Mouse (Mus musculus): Measurements from ENCODE around the gene Atp2c1. TPM values are rescaled to one million over a fixed set of nuclear protein-coding genes. Genes with fewer than 3 reads are reported as not detected.

Atp2c1 gene
- 28.8 and 37.7 TPM in 2 replicates for polyA plus RNA-seq (2015; fragmentation: Nextera tagmentation; extraction: Ambion mirVana)

- DNase-seq (ENCODE audit: low spot score) = no peak
These were observed at the start of gene Atp2c1 for GRCm38 (mm10) chr9:105527219-105527618. Gene Atp2c1 (minus strand): TSS chr9:105527319.

DNA sequence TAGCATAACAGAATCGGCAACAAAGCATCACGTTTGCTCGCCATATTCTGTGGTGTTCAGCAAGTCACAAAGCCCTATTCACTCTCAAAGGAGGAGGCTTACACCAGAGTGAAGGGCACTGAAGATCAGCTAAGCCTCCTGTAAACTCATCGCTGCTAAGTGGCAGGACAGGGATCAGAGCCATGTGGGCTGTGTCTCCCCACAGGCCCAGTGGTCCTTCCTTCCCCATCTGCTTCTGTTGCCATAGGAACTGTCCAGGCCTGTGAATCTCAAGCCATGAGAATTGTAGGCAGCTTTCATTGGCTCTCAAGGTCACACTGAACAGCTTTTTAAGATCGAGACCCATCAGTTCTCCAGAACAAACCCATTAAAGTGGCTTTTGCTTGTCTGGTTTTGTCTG, 30.3 kb upstream of the Atp2c1 start:
- DNase-seq (ENCODE audit: low spot score) = no peak

DNA sequence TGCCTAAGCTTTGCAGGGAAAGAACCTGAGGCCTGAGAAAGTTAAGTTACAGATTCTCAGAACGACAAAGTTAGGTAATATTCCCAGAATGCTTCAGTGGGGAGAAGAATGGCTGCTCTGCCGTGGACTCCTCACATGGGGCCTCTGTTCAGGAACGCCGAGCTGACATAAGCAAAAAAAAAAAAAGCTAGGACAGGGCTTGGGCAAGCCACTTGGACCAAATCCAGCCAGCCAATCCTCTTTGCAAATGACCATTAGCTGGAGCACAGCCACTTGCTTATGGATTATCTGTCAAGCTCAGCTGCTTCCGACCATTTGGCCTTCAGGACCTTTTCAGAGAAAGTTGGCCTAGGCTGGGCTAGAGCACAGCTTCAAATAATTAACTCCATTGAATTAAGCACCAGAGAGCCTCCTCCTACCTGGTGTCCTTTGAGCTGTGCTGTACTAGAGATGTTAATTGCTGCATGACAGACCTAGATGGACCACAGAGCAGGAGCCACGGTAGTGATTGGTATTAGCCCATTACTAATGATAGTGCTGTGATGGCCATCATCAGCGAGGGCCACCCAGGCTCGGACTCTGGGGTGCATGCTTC, 29.1 kb upstream of the Atp2c1 start:
- no peak for DNase-seq (ENCODE audit: low spot score)

GRCm38 (mm10) chr9:105554439-105554807, 27.3 kb upstream of the Atp2c1 start:
- DNase-seq (ENCODE audit: low spot score) = no peak

DNA sequence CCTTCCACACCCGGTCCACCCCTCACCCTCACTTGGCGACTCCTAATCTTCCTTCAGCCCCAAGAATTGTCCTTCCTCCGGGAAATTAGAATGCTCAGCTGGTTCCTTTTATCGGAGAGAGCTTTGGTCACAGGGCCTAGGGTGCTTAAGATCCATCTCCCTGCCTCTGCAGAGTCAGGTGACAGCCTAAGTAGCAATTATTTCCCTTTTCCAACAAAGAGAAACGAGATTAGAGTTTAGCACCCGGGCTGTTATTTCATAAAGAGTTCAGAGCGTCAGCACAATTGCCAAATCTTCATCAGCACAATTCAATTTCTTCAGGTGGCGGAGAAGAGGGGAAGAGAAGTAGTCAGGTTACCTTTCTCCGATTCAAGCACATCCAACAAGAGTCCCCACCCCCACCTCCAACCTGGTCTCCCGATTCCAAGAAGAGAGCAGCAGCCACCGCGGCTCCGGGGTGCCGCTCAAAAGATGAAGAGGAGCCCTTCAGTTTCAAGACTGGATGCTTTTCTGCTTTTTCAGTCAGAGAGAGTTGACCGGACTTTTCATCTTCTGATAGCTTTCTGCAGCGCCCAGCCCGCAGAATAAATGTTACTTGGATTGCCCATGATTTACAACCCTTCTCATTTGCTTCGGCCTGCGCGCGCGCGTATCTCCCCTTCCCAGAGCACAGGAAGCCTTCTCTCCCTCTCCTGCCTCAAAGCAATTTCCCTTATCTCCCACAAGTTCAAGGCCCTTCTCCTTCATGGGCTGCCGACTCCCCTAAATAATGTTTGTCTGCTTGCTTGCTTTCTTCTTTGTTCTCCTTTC, 26.7 kb upstream of the Atp2c1 start:
- DNase-seq (ENCODE audit: low spot score) = no peak

DNA sequence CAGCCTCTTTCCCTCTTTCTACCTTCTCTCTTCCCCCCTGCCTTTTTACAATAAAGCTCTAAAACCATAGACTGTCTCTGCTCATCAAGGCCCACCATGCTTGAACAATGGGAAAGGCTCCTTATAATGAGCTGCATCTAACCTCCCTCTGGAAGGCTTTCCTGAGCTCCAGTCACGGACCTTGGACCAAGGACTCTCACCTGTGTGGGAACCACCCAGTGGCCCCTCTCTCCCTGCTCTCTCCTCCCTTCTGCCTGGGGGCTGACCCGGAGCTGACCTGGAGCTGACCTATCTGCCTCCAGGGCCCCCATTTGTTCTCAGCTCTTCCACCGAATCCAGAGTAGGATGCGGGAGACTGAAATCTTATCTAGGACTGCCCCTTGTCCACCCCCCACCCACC, 24.3 kb upstream of the Atp2c1 start:
- DNase-seq (ENCODE audit: low spot score) = no peak

DNA sequence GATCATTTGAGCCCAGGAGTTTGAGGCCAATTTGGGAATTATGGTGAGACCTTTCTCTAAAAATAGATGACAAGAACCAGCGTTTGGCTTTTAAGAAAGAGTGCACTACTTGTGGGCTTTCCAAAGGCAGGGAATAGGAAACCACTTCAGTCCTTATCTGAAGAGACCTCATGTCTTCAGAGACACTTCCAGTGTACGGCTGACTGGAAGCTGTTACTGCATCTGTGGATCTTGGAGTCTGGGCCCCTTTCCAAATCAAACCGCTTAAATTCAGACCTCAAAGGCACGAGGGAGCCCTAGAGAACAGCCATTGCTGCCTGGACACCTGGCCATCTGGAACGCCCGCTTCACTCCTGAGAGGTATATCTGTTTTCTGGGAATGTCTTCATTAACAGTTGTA, 22.0 kb upstream of the Atp2c1 start:
- no peak for DNase-seq (ENCODE audit: low spot score)

DNA sequence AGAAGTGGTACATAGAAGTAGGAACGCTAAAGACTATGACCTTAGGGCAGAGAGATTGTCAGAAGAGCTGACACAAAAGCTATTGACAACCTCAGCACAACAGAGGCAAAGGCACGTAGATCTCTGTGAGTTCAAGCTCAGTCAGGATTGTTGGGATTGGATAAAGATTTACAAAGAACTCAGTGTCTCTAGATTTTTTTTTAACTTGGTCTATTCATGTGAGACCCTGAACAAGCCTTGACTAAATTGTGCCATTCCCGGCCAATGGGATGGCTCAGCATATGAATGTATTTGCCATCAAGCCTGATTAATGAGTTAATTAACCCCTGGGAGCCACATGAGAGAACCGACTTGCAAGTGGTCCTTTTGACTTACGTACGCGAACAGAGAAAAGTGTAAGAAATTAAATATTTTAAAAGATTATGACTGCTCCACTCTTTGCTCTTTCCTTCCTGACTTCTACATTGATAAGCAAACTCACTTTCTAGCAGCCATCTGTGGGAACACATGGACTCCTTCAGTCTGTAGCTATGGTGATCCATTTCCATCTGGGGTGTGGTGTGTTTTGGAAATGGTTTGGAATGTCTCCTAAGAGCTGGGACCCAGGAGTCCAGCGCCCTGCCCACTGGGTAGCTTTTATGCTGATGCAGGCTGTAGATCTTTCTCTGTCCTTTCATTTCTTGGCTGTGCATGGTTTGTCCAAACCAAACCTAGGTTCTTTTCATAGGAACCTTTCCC, 17.1 kb upstream of the Atp2c1 start:
- no peak for DNase-seq (ENCODE audit: low spot score)

DNA sequence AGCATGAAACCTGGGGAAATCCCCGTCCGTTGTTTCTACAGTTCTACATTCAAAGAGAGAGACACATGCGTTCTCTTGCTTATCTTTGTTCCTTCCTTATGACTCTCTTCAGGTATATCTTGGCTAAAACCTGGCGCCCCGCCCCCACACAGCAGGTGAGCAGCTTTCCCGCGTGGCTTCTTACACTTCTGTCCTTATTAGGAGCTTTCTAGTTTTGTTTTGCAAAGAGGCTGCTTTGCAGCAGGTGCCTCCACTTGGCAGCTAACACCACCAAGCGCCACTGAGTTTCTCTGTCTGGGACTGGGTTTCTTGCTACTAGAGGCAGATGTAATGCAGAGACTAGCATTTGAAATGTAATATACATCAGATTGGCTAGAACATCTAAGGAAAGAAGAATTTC, 10.4 kb upstream of the Atp2c1 start:
- DNase-seq (ENCODE audit: low spot score) = no peak

DNA sequence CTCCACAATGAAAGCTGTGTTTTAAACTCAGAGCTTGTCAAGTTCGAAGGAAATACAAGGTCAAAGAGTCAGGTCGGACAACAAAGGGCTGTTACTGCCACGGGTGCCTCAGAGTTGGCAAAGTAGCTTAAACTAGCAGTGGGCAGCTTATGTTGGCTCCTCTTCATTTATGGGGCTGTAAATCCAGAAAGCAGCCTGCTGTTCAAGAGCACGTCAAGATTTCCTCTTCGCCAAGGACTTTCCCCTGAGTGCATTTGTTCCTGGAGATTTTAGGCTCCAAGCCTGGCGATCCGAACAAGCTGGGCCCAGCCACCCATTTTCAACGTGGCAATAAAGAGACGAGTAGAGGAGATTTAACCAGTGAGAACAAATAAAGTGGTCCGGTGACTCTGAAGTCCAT, 9.8 kb upstream of the Atp2c1 start:
- DNase-seq (ENCODE audit: low spot score) = no peak

DNA sequence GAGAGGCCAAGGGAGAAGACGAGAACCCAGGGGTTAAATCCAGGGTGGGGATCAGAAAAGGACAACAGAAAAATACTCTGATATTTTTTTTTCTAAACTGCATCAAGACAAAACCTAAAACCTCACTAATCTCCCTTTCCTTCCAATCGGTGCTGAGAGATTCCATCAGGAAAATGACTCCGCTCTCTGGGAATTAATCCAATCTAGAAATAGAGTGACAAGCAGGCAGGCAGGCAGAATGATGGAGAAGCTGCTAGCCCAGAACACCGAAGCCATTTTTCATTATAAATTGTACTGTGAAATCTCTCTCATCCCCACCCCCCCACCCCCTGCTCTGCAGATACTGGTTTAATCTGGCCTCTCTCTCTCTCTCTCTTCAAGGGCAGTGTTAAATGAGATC, 1.8 kb downstream of the Atp2c1 start:
- no peak for DNase-seq (ENCODE audit: low spot score)

DNA sequence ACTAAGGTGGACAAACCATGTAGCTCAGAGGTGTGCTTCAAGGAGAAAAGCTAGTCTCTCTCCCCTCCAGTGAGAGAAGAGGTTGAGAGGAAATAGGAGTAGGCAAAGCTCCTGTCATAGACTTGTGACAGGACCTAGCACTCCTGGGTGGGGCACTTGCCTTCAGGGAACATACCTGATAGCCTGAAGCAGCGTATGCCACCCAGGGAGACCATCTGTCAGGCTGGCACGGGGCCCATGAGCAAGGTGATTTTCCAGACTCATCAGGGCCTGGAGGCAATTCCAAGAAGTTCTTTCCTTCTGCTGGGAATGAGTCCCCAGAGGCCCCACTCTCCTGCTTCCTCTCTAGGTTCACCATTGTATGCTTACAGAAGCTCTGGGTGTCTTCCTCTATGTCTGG, 4.1 kb downstream of the Atp2c1 start:
- no peak for DNase-seq (ENCODE audit: low spot score)

DNA sequence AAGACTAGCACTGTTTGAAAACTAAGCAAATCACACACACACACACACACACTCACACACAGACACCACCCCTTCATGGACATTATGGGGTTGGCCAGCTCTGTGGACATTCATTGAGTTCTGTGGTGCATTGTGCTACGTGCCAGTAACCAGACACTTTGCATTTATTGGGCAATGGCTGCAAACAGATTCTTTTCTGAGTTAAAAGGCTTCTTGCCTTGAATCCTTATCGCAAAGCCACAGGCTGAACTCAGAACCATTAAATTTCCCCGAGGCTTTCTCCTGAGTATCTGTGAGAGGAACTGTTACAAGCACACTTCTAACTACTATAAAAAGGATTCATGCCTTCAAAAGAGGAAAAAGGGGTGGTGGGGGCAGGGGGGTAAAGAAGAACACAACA, 5.1 kb downstream of the Atp2c1 start:
- DNase-seq (ENCODE audit: low spot score) = no peak

DNA sequence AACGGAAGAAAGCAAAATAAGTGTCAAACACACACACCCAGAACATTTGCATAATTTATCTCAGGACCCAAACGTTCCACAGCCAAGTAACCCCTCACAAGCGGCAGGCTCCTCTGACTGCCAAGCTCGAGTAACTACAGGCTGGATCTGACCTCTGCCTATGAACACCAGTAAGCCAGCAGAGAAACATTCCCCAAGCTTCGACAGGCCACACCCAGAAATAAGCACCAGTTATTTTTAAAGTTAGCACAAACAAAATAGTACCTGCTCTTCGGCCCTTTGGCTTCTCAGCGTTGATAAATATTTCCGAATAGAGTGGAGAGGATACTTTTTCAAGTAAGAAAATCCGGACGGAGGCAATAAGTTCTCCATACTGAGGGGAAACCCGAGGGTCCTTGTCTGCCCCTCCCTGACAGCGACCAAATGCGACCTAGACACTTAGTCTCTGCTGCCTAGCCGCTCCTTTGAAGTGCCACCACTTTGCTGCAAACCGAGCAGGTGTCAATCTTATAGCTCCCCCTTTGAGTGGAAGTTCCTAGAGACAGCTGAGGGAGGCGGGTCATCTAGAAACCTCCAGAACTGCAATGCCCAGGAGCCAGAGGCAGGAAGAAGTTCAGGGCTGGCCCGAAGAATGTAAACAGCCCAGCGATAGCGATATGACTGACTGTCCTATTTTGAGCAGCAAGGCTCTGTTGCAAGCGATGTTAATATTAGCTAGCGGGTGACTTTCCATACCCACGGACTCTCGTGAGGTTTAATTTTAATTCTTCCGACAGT, 6.2 kb downstream of the Atp2c1 start:
- DNase-seq (ENCODE audit: low spot score) = no peak

DNA sequence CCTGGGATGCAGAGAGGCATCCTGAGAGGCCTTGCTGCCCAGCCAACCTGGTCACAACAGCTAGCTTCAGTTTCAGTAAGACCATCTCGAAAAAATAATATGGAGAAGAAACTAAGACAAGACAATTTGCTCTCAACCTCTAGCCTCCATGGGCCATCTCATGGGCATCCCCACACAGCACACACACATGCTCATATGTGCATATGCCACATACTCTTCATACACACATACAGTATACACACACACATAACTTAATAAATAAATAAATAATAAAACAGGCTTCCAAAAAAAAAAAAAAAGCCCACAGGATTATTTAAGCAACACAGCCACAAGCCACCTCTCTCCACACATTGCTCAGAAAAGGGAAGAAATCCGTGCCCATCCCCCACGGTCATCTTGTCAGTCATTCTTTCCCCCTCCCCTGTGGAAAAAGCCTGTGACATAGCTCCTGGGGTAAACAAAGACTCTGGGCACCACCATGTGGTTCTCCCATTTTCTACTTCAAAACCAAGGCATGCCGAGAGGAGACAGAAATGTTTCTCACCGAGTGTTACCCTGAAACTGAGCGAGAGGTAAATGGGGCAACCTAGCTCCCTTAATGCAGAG, 7.7 kb downstream of the Atp2c1 start:
- no peak for DNase-seq (ENCODE audit: low spot score)

GRCm38 (mm10) chr9:105503690-105504089, 23.4 kb downstream of the Atp2c1 start:
- no peak for DNase-seq (ENCODE audit: low spot score)

DNA sequence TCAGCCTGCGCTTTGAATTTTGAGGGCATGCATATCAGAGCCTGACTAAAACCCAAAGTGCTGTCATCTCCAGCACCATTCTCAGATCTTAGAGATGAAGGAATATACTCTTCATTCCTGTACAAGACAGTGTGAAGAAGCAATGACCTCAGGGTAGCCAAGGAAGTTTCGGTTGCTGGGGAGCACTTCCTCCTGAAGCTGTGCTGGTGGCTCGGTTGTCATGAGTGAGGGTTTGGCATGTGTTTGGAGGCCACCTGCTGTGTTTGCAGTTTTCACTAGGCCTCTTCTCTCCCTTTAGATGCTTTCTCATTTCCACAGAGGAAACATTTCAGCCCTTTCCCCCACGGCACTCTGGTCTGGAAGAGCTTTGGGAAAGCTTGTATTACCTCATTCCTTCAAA, 24.7 kb downstream of the Atp2c1 start:
- no peak for DNase-seq (ENCODE audit: low spot score)

- DNase-seq (ENCODE audit: low spot score) = peak; percentile 75
These were observed 31.6 kb downstream of the Atp2c1 start for GRCm38 (mm10) chr9:105495316-105496174.

GRCm38 (mm10) chr9:105494553-105495315, 32.4 kb downstream of the Atp2c1 start:
- DNase-seq (ENCODE audit: low spot score) = peak; percentile 94

DNA sequence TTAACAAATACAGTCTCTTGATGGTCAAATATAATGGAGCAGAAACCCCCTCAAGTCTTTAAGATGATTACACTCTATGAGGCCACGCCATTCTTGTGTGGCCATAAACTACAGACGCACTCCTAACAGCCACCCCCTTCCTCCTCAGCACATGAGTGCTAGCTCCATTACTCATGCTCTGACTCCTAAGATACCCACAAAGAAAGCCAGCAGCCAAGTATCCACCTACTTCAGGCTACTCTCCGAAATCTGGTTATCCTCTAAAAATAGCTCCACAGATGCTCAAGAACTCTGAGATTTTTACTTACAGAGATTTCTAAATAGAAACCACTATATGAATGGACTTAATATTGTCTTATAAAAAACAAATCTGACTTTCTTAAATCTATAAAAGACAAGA, 34.4 kb downstream of the Atp2c1 start:
- no peak for DNase-seq (ENCODE audit: low spot score)

Measured in thymus, postnatal 0 days (tissue).